Mouse (Mus musculus) intestine, embryonic 15.5 days (tissue): Measurements from ENCODE around the gene Lgals3bp. TPM values are rescaled to one million over a fixed set of nuclear protein-coding genes. Genes with fewer than 3 reads are reported as not detected.

Source experiments
- ATAC-seq: fragments of 200-750 bp; cut with Nextera tagmentation; 2 replicates; pipeline ENCODE4 v1.8.0; 2017; ENCODE audit warnings: moderate TSS enrichment, moderate library complexity
- H3K27ac ChIP-seq: fragments of 300-500 bp; sonication (generic); 2 replicates; pipeline ENCODE4 v1.5.1; 2015; ENCODE audit warnings: mild to moderate bottlenecking, inconsistent platforms
- H3K27me3 ChIP-seq: fragments of 300-500 bp; sonication (generic); replicated peaks from 2 replicates; pipeline ENCODE4 v1.6.1; 2015; ENCODE audit warnings: inconsistent platforms
- H3K36me3 ChIP-seq: fragments of 300-500 bp; sonication (generic); 2 replicates; pipeline ENCODE4 v1.6.1; 2015; ENCODE audit warnings: inconsistent platforms
- H3K4me1 ChIP-seq: fragments of 300-500 bp; sonication (generic); replicated peaks from 2 replicates; pipeline ENCODE4 v1.6.1; 2015; ENCODE audit warnings: inconsistent platforms
- H3K4me2 ChIP-seq: fragments of 300-500 bp; sonication (generic); replicated peaks from 2 replicates; pipeline ENCODE4 v1.6.1; 2015; ENCODE audit warnings: mild to moderate bottlenecking, inconsistent platforms
- H3K4me3 ChIP-seq: fragments of 300-500 bp; sonication (generic); replicated peaks from 2 replicates; pipeline ENCODE4 v1.5.1; 2015; ENCODE audit warnings: inconsistent platforms
- H3K9ac ChIP-seq: fragments of 300-500 bp; sonication (generic); 2 replicates; pipeline ENCODE4 v1.6.1; 2015; ENCODE audit warnings: inconsistent platforms
- H3K9me3 ChIP-seq: fragments of 300-500 bp; sonication (generic); 2 replicates; pipeline ENCODE4 v1.6.1; 2016; ENCODE audit warnings: inconsistent platforms
- WGBS: fragments of 180-500 bp; shearing (Covaris S2); methylation state at CpG from one replicate; pipeline ENCODE4 v1.1.7; 2015; 5-methylcytosine and 5-hydroxymethylcytosine counted together
- polyA plus RNA-seq: library from polyadenylated mRNA; unstranded; fragments of >200 nt; fragmentation: Nextera tagmentation; extraction: Ambion mirVana; gene quantifications from 2 replicates; pipeline ENCODE4 v1.2.1, GENCODE M21; 2015

The Lgals3bp gene
- 153 and 171 TPM in 2 replicates for polyA plus RNA-seq

DNA sequence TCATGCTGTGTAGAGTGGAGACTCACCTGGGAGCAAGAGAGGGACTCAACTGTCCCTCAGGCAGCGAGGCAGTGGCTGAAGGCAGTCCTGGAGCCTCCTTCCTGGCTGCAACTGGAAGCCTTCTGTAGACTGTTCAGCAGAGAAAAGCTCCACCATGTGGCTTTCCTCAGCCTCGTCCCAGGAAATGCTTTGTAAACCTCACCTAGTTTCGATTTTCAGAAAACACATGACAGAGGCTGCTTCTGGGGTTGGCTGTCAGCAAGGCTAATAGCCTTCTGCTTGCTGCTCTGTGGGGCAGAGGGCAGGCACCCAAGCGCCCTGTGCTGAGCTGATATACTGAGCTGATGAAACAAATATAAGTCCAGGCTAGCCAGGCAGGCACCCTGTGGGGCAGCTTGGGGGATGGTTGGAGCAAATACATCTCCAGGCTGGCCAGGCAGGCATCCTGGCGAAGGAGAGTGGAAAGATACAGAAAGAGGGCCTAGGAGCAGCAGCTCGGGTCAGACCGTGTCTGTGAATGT, at the start of gene Lgals3bp:
Gene Lgals3bp, minus strand, starts transcription at position 333 of the 521 bp plus-strand sequence.
- ATAC-seq, result peak; percentile 87
- H3K4me2 ChIP-seq, result peak within 1 kb of the TSS; percentile 60
- peaks cover 8% of the 10 kb centered on the region for H3K36me3 ChIP-seq
- H3K4me3 ChIP-seq, result peak within 1 kb of the TSS; percentile 37
- 12% methylated on average over 7 of the region's 7 CpGs for WGBS
- H3K4me1 ChIP-seq, result peaks cover 37% of the 10 kb centered on the region
- no peaks in the 10 kb centered on the region for H3K9me3 ChIP-seq
- peak within 1 kb of the TSS; percentile 95 for H3K27ac ChIP-seq
- H3K27me3 ChIP-seq, result no peaks in the 10 kb centered on the region
- H3K9ac ChIP-seq, result peak within 1 kb of the TSS; percentile 53

DNA sequence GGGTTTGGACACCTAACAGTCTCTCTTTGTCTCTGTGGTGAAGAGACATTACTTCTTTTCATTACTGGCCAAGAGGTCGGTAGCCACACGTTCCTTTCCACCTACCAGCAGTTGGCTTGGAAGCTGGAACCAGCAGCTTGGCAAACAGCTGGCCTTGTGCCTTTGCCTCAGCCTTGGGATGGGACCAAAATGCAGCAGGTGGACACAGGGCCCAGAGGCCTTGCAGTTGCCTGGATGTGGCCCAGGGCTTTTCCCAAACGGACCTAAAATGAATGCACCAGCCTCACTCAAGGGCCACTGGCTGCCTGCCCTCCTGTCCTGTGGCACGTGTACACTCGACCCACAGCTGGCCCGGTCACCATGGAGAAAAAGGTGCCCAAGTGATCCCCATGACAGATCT, 49.3 kb upstream of the Lgals3bp start:
- no peak overlapping the region for H3K27ac ChIP-seq
- ATAC-seq, result no peak
- 85% methylated on average over 6 of the region's 6 CpGs for WGBS
- no peaks in the 10 kb centered on the region for H3K9me3 ChIP-seq
- H3K9ac ChIP-seq, result no peak overlapping the region
- H3K4me1 ChIP-seq, result no peaks in the 10 kb centered on the region
- no peaks in the 10 kb centered on the region for H3K36me3 ChIP-seq
- H3K4me3 ChIP-seq, result no peak overlapping the region
- H3K4me2 ChIP-seq, result no peak overlapping the region
- no peaks in the 10 kb centered on the region for H3K27me3 ChIP-seq

GRCm38 (mm10) chr11:118448385-118448784, 46.5 kb upstream of the Lgals3bp start:
- 75% methylated on average over 8 of the region's 8 CpGs for WGBS
- ATAC-seq, result no peak

DNA sequence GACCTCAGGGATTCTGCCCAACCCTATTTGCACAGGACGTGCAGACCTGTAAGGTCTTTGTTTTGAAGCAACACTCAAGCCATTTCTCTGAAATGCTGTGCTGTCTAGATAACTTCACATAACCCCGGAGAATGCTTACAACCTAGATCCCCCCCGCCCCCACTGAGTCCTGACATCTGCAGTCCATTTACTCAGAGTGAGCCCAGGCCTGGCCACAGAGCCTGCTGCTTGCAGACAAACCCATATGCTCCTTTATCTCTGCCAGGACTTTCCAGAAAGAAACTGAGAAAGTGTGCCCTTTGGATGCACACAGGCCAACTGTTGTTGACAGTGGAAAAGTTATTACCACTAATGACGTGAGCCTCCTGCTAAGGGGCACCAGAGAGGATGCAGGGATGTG, 45.5 kb upstream of the Lgals3bp start:
- Histone ChIP-seq H3K27me3 (no peaks in the 10 kb centered on the region), H3K4me2 (no peak overlapping the region), H3K9me3 (no peaks in the 10 kb centered on the region), H3K4me1 (no peaks in the 10 kb centered on the region), H3K4me3 (no peak overlapping the region), H3K9ac (no peak overlapping the region), H3K27ac (no peak overlapping the region), H3K36me3 (no peaks in the 10 kb centered on the region)
- WGBS, result 52% methylated on average over 4 of the region's 4 CpGs
- ATAC-seq, result no peak

More at GRCm38 (mm10) chr11:118448385-118448784, 46.5 kb upstream of the Lgals3bp start:
- no peak overlapping the region for H3K4me2 ChIP-seq
- H3K4me1 ChIP-seq, result no peaks in the 10 kb centered on the region
- no peak overlapping the region for H3K9ac ChIP-seq
- H3K4me3 ChIP-seq, result no peak overlapping the region
- no peak overlapping the region for H3K27ac ChIP-seq
- H3K27me3 ChIP-seq, result no peaks in the 10 kb centered on the region
- no peaks in the 10 kb centered on the region for H3K9me3 ChIP-seq
- no peaks in the 10 kb centered on the region for H3K36me3 ChIP-seq

DNA sequence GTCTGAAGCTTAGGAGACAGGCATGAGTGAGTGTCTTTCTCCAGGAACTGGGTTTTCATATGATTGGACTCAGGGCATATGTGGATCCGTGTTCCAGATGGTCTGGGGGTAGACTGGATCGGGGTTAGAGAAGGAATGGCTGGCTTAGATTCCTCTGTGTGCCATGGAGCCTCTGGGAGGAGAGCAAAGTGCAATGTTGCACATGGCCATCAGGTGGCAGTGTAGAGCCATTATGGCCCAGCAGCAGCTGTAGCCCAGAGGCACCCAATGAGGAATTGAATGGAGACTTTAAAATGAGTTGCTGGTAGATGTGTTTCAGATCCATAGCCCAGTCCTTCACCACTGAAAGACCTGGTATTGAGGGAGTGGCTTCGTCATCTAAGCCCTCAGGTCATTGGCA, 44.0 kb upstream of the Lgals3bp start:
- Histone ChIP-seq H3K9ac (no peak overlapping the region), H3K36me3 (no peaks in the 10 kb centered on the region), H3K4me1 (no peaks in the 10 kb centered on the region), H3K9me3 (no peaks in the 10 kb centered on the region), H3K4me2 (no peak overlapping the region), H3K4me3 (no peak overlapping the region), H3K27me3 (no peaks in the 10 kb centered on the region), H3K27ac (no peak overlapping the region)
- ATAC-seq, result peak; percentile 73; the same call in 1 of the 2 replicates
- 9% methylated on average over 3 of the region's 3 CpGs for WGBS

DNA sequence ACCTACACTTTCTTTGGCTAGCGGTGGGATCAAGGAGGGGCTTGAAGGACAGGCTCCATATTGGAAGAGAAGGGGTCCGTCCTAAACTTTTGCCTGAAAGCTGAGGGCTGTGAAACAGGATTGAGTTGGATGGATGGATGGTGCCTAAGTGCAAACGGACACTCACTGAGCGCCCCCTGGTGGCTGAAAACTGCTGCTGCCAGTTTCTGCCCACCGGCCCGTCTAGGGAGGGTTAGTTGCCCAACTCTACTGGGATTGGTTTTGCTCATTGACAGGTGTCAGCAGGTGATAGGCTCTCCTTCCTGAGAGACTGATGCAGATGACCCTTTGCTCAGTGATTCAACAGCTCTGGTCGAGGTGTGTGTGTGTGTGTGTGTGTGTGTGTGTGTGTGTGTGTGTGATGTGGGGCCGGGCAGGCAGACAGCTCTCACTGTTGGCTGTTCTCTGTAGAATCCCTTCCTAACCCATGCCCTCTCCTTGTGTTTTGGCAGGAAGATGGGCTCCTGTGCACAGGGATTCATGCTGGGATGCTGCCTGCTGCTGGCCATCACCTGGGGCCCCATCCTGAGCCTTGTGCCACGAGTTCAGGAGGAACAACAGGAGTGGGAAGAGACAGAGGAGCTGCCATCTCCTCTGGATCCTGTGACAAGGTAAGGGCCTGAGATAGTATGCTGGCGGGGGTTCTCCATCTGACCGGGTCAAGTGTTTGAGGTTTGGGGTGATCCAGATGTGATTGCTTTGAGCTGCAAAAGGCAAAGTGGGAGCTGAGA, 41.5 kb upstream of the Lgals3bp start:
- H3K36me3 ChIP-seq, result no peaks in the 10 kb centered on the region
- H3K9ac ChIP-seq, result no peak overlapping the region
- no peak overlapping the region for H3K4me2 ChIP-seq
- no peaks in the 10 kb centered on the region for H3K9me3 ChIP-seq
- H3K4me1 ChIP-seq, result peaks cover 5% of the 10 kb centered on the region; the same call in 1 of the 2 replicates
- no peaks in the 10 kb centered on the region for H3K27me3 ChIP-seq
- no peak overlapping the region for H3K4me3 ChIP-seq
- H3K27ac ChIP-seq, result no peak overlapping the region
- 32% methylated on average over 11 of the region's 11 CpGs for WGBS
- peak; percentile 57 for ATAC-seq

GRCm38 (mm10) chr11:118442691-118443090, 40.8 kb upstream of the Lgals3bp start:
- peak; percentile 18; the same call in 1 of the 2 replicates for ATAC-seq
- Histone ChIP-seq H3K27me3 (no peaks in the 10 kb centered on the region), H3K36me3 (no peaks in the 10 kb centered on the region), H3K9ac (no peak overlapping the region), H3K4me3 (no peak overlapping the region), H3K4me1 (peaks cover 10% of the 10 kb centered on the region; the same call in 1 of the 2 replicates), H3K9me3 (no peaks in the 10 kb centered on the region), H3K27ac (no peak overlapping the region), H3K4me2 (no peak overlapping the region)
- 68% methylated on average over 13 of the region's 13 CpGs for WGBS

GRCm38 (mm10) chr11:118438665-118439414, 36.9 kb upstream of the Lgals3bp start:
- Histone ChIP-seq H3K4me2 (no peak overlapping the region), H3K4me3 (no peak overlapping the region), H3K27ac (0 out of 2 replicates have a peak overlapping the region, but pooled peaks have one; percentile 20), H3K4me1 (peaks cover 18% of the 10 kb centered on the region), H3K9me3 (no peaks in the 10 kb centered on the region), H3K9ac (no peak overlapping the region), H3K36me3 (no peaks in the 10 kb centered on the region), H3K27me3 (no peaks in the 10 kb centered on the region)
- 33% methylated on average over 11 of the region's 11 CpGs for WGBS
- peak; percentile 53 for ATAC-seq

DNA sequence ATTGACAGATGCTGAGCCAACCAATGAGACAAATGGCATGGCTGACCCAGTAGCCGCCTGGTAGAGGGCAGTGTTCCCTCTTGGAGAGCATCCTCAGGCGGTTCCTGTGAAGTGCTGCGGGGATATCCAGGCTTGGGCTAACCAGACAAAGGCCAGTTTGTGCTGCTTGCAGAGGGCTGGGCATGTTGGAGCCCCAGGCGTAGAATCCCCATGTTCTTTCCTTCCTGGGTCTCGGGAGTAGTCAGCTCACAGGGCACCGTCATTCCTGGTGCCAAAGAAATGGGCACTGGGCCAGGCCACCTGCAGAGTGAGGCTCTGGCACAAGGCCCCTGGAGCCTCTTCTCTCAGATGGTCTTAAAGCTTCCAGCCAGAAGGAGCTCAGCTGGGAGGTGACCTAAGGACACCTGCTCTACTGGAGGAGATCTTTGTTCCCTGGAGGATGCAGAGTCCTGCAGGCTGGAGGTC, 34.6 kb upstream of the Lgals3bp start:
- no peak for ATAC-seq
- H3K9ac ChIP-seq, result no peak overlapping the region
- 52% methylated on average over 6 of the region's 6 CpGs for WGBS

DNA sequence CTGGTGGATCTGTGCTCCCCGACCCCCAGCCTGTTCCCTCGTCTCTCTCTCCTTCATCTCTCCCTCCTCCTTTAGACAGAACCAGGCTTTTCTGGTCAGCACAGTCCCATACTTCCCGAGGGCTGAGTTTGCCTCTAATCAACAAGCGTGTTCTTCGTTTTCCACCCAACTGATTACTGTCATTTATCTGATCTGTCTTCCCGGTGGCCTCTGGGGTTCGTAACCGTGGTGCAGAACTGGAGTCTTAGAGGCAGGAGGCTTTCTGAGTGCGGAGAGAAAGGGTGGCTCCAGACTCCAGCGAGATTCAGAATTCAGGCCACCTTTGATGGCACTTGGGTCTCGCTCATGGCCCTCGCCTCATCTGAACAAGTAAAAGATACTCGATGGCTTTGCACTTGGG, 32.2 kb upstream of the Lgals3bp start:
- no peak overlapping the region; the same call in 1 of the 2 replicates for H3K9ac ChIP-seq
- no peak for ATAC-seq
- 28% methylated on average over 13 of the region's 13 CpGs for WGBS

More for the DNA sequence above, 34.6 kb upstream of the Lgals3bp start:
- Histone ChIP-seq H3K4me2 (no peak overlapping the region), H3K4me1 (peaks cover 30% of the 10 kb centered on the region), H3K36me3 (no peaks in the 10 kb centered on the region), H3K9me3 (no peaks in the 10 kb centered on the region), H3K4me3 (no peak overlapping the region), H3K27ac (no peak overlapping the region), H3K27me3 (no peaks in the 10 kb centered on the region)

GRCm38 (mm10) chr11:118433398-118433868, 31.5 kb upstream of the Lgals3bp start:
- no peaks in the 10 kb centered on the region for H3K27me3 ChIP-seq
- H3K9me3 ChIP-seq, result no peaks in the 10 kb centered on the region
- H3K4me2 ChIP-seq, result peak overlapping the region; percentile 54
- H3K4me1 ChIP-seq, result peaks cover 44% of the 10 kb centered on the region
- WGBS, result 49% methylated on average over 10 of the region's 10 CpGs
- no peak overlapping the region; the same call in 1 of the 2 replicates for H3K9ac ChIP-seq
- H3K36me3 ChIP-seq, result no peaks in the 10 kb centered on the region
- ATAC-seq, result no peak
- peak overlapping the region; percentile 54; the same call in 1 of the 2 replicates for H3K27ac ChIP-seq
- peak overlapping the region; percentile 6 for H3K4me3 ChIP-seq

More for the DNA sequence above, 32.2 kb upstream of the Lgals3bp start:
- no peaks in the 10 kb centered on the region for H3K27me3 ChIP-seq
- H3K27ac ChIP-seq, result peak overlapping the region; percentile 7; the same call in 1 of the 2 replicates
- no peaks in the 10 kb centered on the region for H3K36me3 ChIP-seq
- peak overlapping the region; percentile 54 for H3K4me2 ChIP-seq
- H3K9me3 ChIP-seq, result no peaks in the 10 kb centered on the region
- peaks cover 42% of the 10 kb centered on the region for H3K4me1 ChIP-seq
- H3K4me3 ChIP-seq, result peak overlapping the region; percentile 6
